Mouse (Mus musculus) liver, embryonic 14.5 days (tissue): ENCODE measurements around the gene Parn.

Experiments used
- CTCF ChIP-seq: IDR thresholded peaks from 2 replicates; pipeline ENCODE4 v1.5.1; 2016; ENCODE audit warnings: antibody characterized with exemption, low read depth, control low read depth
- EP300 ChIP-seq: IDR thresholded peaks from 2 replicates; pipeline ENCODE4 v1.6.1; 2016; ENCODE audit warnings: antibody characterized with exemption, low read depth

DNA sequence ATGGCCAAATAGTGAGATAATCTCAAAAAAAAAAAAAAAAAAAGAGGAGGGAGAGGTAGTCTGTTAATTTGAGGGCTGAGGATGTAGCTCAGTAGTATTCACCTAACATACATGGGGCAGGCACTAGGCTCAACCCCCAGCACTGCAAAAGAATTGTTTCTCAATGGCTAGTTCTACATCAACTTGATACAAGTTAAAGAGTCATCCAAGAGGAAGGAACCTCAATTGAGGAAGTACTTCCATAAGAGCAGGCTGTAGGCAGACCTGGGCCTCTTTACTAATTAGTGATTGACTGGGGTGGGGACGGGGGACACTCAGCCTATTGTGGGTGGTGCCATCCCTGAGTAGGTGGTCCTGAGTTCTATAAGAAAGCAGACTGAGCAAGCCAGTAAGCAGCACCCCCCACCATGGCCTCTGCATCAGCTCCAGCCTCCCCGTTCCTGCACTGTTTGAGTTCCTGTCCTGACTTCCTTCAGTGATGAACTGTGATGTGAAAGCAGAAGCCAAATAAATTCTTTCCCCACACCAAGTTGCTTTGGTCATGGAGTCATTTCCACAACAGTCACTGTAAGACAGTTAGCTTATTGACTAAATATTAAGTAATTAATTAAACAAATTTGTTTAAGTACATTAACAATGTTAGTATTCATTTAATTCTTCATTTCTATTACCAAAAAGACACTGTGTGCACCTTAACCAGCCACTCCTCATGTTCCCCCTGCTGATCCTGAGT, 49.0 kb upstream of the Parn start:
- TF ChIP-seq CTCF (no peak), EP300 (no peak)
